Mouse (Mus musculus) small intestine, adult 2 months (tissue): ENCODE data around the gene Glud1. TPM values are rescaled to one million over a fixed set of nuclear protein-coding genes. Genes with fewer than 3 reads are reported as not detected.

Source experiments
- H3K27ac ChIP-seq: fragments of 200-500 bp; 2 replicates; pipeline ENCODE4 v1.5.1; 2012; ENCODE audit warnings: low read depth, low read length, control low read depth, inconsistent platforms; ENCODE audit not compliant: insufficient read depth
- H3K27me3 ChIP-seq: fragments of 200-500 bp; 2 replicates; pipeline ENCODE4 v1.6.1; 2012; ENCODE audit warnings: mild to moderate bottlenecking, moderate library complexity, low read length, inconsistent platforms; ENCODE audit not compliant: control insufficient read depth, insufficient read depth
- H3K36me3 ChIP-seq: fragments of 200-500 bp; 2 replicates; pipeline ENCODE4 v1.6.1; 2012; ENCODE audit warnings: mild to moderate bottlenecking, low read length, control low read depth, inconsistent platforms; ENCODE audit not compliant: control insufficient read depth, insufficient read depth
- H3K4me1 ChIP-seq: fragments of 200-500 bp; 2 replicates; pipeline ENCODE4 v1.6.1; 2012; ENCODE audit warnings: low read length, inconsistent platforms, mixed read lengths; ENCODE audit not compliant: control insufficient read depth, insufficient read depth, insufficient read length
- H3K4me3 ChIP-seq: fragments of 200-500 bp; 2 replicates; pipeline ENCODE4 v1.5.1; 2012; ENCODE audit warnings: low read depth, mild to moderate bottlenecking, control low read depth, inconsistent platforms, low read length, moderate library complexity
- CTCF ChIP-seq: fragments of 200-500 bp; IDR thresholded peaks from 2 replicates; pipeline ENCODE4 v1.5.1; 2012; ENCODE audit warnings: low read depth, mild to moderate bottlenecking, control low read depth, inconsistent platforms, low read length, moderate library complexity, mixed read lengths; ENCODE audit not compliant: insufficient replicate concordance, insufficient read length; ENCODE audit errors: extremely low read depth
- POLR2A ChIP-seq: fragments of 200-500 bp; IDR thresholded peaks from 2 replicates; pipeline ENCODE4 v1.6.1; 2012; ENCODE audit warnings: low read depth, mild to moderate bottlenecking, control low read depth, inconsistent platforms, low read length, moderate library complexity
- WGBS: fragments of 180-500 bp; shearing (Covaris S2); methylation state at CpG from one replicate; pipeline ENCODE4 v1.1.7; 2018; 5-methylcytosine and 5-hydroxymethylcytosine counted together
- polyA plus RNA-seq: library from polyadenylated mRNA; depleted of rRNA; stranded (reverse); fragments of >200 nt; gene quantifications from 2 replicates; pipeline ENCODE4 v1.2.3, GENCODE M21; 2012

Glud1 gene
- polyA plus RNA-seq, 1 experiment = 223 TPM

DNA sequence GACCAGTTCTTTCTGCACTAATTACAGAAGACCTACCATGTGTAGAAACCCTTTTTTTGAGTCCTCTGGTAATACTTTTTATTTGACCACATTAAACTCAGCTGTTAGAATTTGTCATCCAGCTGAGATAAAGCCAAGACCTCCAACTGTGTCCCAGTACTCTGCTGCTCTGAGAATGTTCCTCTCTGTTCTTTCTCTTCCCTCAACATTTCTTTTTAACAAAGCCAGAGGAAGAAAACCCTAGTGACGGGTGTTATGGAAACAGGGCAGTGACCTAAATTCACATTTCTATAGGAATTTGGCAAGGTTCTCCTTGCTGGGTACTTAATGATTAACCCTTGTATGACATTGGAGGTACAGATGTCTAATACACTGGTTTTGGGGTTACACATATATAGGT lies 28.9 kb downstream of the Glud1 start:
- H3K4me3 ChIP-seq = no peak overlapping the region
- 69% methylated on average over 1 of the region's 1 CpGs for WGBS

GRCm38 (mm10) chr14:34341993-34342392 lies 31.5 kb downstream of the Glud1 start:
- no peaks in the 10 kb centered on the region for H3K27me3 ChIP-seq
- 80% methylated on average over 4 of the region's 4 CpGs for WGBS

More for the DNA sequence above, 28.9 kb downstream of the Glud1 start:
- Histone ChIP-seq H3K36me3 (peaks cover 76% of the 10 kb centered on the region), H3K27ac (no peak overlapping the region), H3K27me3 (no peaks in the 10 kb centered on the region), H3K4me1 (no peaks in the 10 kb centered on the region)
- TF ChIP-seq POLR2A = no peak

DNA sequence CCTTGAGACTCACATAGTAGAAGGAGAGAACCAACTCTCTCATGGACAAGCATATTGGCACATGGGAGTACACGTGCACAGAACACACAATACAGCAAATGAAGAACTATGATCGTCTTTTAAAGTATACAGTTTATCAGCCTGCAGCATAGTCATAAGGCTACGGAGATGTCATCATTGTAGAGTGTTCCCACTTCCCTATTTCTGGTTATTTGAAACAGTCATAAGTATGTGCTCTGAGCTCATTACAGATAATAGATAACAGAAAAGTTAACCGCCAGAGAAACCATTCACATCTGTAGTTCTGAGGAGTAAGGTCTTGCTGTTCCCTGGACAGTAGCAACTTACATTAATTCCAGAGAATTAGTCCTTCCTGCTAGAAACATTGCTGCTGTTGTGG lies 32.6 kb downstream of the Glud1 start:
- TF ChIP-seq CTCF (no peak), POLR2A (no peak)
- Histone ChIP-seq H3K27ac (no peak overlapping the region), H3K4me1 (no peaks in the 10 kb centered on the region), H3K4me3 (no peak overlapping the region), H3K27me3 (no peaks in the 10 kb centered on the region), H3K36me3 (peaks cover 48% of the 10 kb centered on the region)
- 86% methylated on average over 4 of the region's 4 CpGs for WGBS

More at GRCm38 (mm10) chr14:34341993-34342392, 31.5 kb downstream of the Glud1 start:
- Histone ChIP-seq H3K36me3 (peaks cover 58% of the 10 kb centered on the region), H3K4me3 (no peak overlapping the region), H3K4me1 (no peaks in the 10 kb centered on the region), H3K27ac (no peak overlapping the region)
- TF ChIP-seq POLR2A (no peak), CTCF (no peak)

DNA sequence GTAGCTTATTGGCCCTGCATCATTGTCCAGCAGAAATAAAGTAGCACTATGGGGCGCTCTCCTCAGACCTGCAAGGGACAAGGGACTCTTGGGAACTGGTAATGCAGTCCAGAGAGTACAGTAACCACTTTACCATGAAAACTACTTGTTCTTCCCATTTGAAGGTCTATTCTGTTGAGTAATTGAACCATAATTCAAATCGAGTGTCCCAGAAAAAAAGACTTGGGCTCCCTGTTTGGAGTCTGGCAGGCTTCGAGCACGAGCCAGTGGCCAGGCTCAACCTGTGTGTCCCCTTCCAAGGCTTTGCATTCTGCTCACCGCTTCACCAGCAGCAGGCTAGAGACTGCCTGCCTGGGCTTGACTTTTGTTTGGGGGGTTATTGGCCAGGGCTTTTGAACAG lies 33.8 kb downstream of the Glud1 start:
- H3K36me3 ChIP-seq = peaks cover 41% of the 10 kb centered on the region
- no peak overlapping the region for H3K27ac ChIP-seq
- no peaks in the 10 kb centered on the region for H3K27me3 ChIP-seq
- 84% methylated on average over 5 of the region's 5 CpGs for WGBS
- no peak overlapping the region for H3K4me3 ChIP-seq
- no peaks in the 10 kb centered on the region for H3K4me1 ChIP-seq
- TF ChIP-seq POLR2A (no peak), CTCF (no peak)

- WGBS = 61% methylated on average over 12 of the region's 12 CpGs
- H3K4me1 ChIP-seq = no peaks in the 10 kb centered on the region
- H3K36me3 ChIP-seq = peaks cover 30% of the 10 kb centered on the region
- no peak for TF ChIP-seq POLR2A
- no peak for TF ChIP-seq CTCF
- no peak overlapping the region for H3K27ac ChIP-seq
- no peaks in the 10 kb centered on the region for H3K27me3 ChIP-seq
- H3K4me3 ChIP-seq = no peak overlapping the region
Measured at GRCm38 (mm10) chr14:34345771-34346566, 35.4 kb downstream of the Glud1 start.

- H3K27ac ChIP-seq = no peak overlapping the region
- H3K4me1 ChIP-seq = no peaks in the 10 kb centered on the region
- peaks cover 20% of the 10 kb centered on the region for H3K36me3 ChIP-seq
- H3K27me3 ChIP-seq = no peaks in the 10 kb centered on the region
- TF ChIP-seq CTCF = no peak
- 96% methylated on average over 5 of the region's 5 CpGs for WGBS
- H3K4me3 ChIP-seq = no peak overlapping the region
Measured at GRCm38 (mm10) chr14:34347084-34347483, 36.6 kb downstream of the Glud1 start.

GRCm38 (mm10) chr14:34348301-34348700 lies 37.8 kb downstream of the Glud1 start:
- no peak overlapping the region for H3K4me3 ChIP-seq
- H3K27me3 ChIP-seq = no peaks in the 10 kb centered on the region
- H3K27ac ChIP-seq = no peak overlapping the region
- 65% methylated on average over 7 of the region's 7 CpGs for WGBS
- TF ChIP-seq CTCF = no peak
- TF ChIP-seq POLR2A = no peak
- H3K4me1 ChIP-seq = no peaks in the 10 kb centered on the region
- H3K36me3 ChIP-seq = peaks cover 9% of the 10 kb centered on the region
